Mouse (Mus musculus) macrophage (primary cell): ENCODE results near the gene Zfyve21. TPM values are rescaled to one million over a fixed set of nuclear protein-coding genes. Genes with fewer than 3 reads are reported as not detected.

Experiments
- H3K27ac ChIP-seq: fragments of 350-480 bp; formaldehyde crosslinking; 2 replicates; pipeline ENCODE4 v1.9.0; 2021
- H3K36me3 ChIP-seq: fragments of 350-480 bp; formaldehyde crosslinking; 2 replicates; pipeline ENCODE4 v1.9.0; 2021; ENCODE audit errors: inconsistent target
- H3K4me3 ChIP-seq: fragments of 350-480 bp; formaldehyde crosslinking; 2 replicates; pipeline ENCODE4 v1.9.0; 2021; ENCODE audit errors: inconsistent target
- H3K79me2 ChIP-seq: fragments of 350-480 bp; formaldehyde crosslinking; 2 replicates; pipeline ENCODE4 v1.9.0; 2021; ENCODE audit errors: inconsistent target
- WGBS: methylation state at CpG from one replicate; pipeline ENCODE4 v1.1.7; 2026; ENCODE audit warnings: inconsistent platforms; ENCODE audit not compliant: missing documents; 5-methylcytosine and 5-hydroxymethylcytosine counted together
- polyA plus RNA-seq: library from polyadenylated mRNA; stranded (reverse); fragments of 250-400 nt; gene quantifications from 3 replicates; pipeline ENCODE4 v1.2.4, GENCODE M21; 2018; ENCODE audit warnings: inconsistent platforms

Zfyve21 gene
- polyA plus RNA-seq, 1 experiment from 2014 or later, result 5.7 TPM

GRCm38 (mm10) chr12:111842565-111843433 is 28.8 kb downstream of the Zfyve21 start:
- no peak overlapping the region for H3K4me3 ChIP-seq
- H3K36me3 ChIP-seq, result peaks cover 27% of the 10 kb centered on the region
- H3K79me2 ChIP-seq, result no peaks in the 10 kb centered on the region
- peak overlapping the region; percentile 69 for H3K27ac ChIP-seq
- 78% methylated on average over 14 of the region's 15 CpGs for WGBS

GRCm38 (mm10) chr12:111843470-111843869 is 29.5 kb downstream of the Zfyve21 start:
- H3K79me2 ChIP-seq, result no peaks in the 10 kb centered on the region
- H3K27ac ChIP-seq, result peak overlapping the region; percentile 69
- no peak overlapping the region for H3K4me3 ChIP-seq
- WGBS, result 0% methylated on average over 2 of the region's 2 CpGs
- H3K36me3 ChIP-seq, result peaks cover 21% of the 10 kb centered on the region

- WGBS, result 100% methylated on average over 4 of the region's 4 CpGs
- Histone ChIP-seq H3K27ac (no peak overlapping the region), H3K79me2 (no peaks in the 10 kb centered on the region), H3K36me3 (no peaks in the 10 kb centered on the region; the same call in 1 of the 2 replicates), H3K4me3 (no peak overlapping the region)
These were observed 32.0 kb downstream of the Zfyve21 start for GRCm38 (mm10) chr12:111845953-111846352.

- no peak overlapping the region for H3K4me3 ChIP-seq
- no peak overlapping the region for H3K27ac ChIP-seq
- no peaks in the 10 kb centered on the region for H3K79me2 ChIP-seq
- 98% methylated on average over 10 of the region's 10 CpGs for WGBS
- H3K36me3 ChIP-seq, result no peaks in the 10 kb centered on the region
These were observed 32.8 kb downstream of the Zfyve21 start for GRCm38 (mm10) chr12:111846815-111847214.

GRCm38 (mm10) chr12:111848300-111848798 is 34.4 kb downstream of the Zfyve21 start:
- 80% methylated on average over 9 of the region's 9 CpGs for WGBS
- Histone ChIP-seq H3K27ac (peak overlapping the region; percentile 65), H3K79me2 (no peaks in the 10 kb centered on the region), H3K4me3 (no peak overlapping the region), H3K36me3 (no peaks in the 10 kb centered on the region)

GRCm38 (mm10) chr12:111851235-111851634 is 37.3 kb downstream of the Zfyve21 start:
- H3K4me3 ChIP-seq, result no peak overlapping the region
- no peak overlapping the region for H3K27ac ChIP-seq
- no peaks in the 10 kb centered on the region for H3K79me2 ChIP-seq
- H3K36me3 ChIP-seq, result 0 out of 2 replicates have a peak, but pooled peaks cover 4% of the 10 kb centered on the region
- WGBS, result 87% methylated on average over 2 of the region's 2 CpGs

- Histone ChIP-seq H3K79me2 (no peaks in the 10 kb centered on the region), H3K4me3 (no peak overlapping the region)
- WGBS, result 89% methylated on average over 3 of the region's 5 CpGs
These were observed 37.8 kb downstream of the Zfyve21 start for GRCm38 (mm10) chr12:111851745-111852144.

GRCm38 (mm10) chr12:111853011-111853436 is 39.1 kb downstream of the Zfyve21 start:
- Histone ChIP-seq H3K79me2 (no peaks in the 10 kb centered on the region), H3K27ac (no peak overlapping the region), H3K36me3 (0 out of 2 replicates have a peak, but pooled peaks cover 4% of the 10 kb centered on the region), H3K4me3 (no peak overlapping the region)
- WGBS, result 53% methylated on average over 10 of the region's 10 CpGs

More at GRCm38 (mm10) chr12:111851745-111852144, 37.8 kb downstream of the Zfyve21 start:
- Histone ChIP-seq H3K36me3 (0 out of 2 replicates have a peak, but pooled peaks cover 4% of the 10 kb centered on the region), H3K27ac (no peak overlapping the region)

GRCm38 (mm10) chr12:111853546-111853945 is 39.6 kb downstream of the Zfyve21 start:
- H3K79me2 ChIP-seq, result no peaks in the 10 kb centered on the region
- WGBS, result 96% methylated on average over 4 of the region's 4 CpGs
- 0 out of 2 replicates have a peak, but pooled peaks cover 4% of the 10 kb centered on the region for H3K36me3 ChIP-seq
- H3K4me3 ChIP-seq, result no peak overlapping the region
- H3K27ac ChIP-seq, result no peak overlapping the region

- WGBS, result 92% methylated on average over 2 of the region's 2 CpGs
- Histone ChIP-seq H3K27ac (no peak overlapping the region), H3K4me3 (no peak overlapping the region), H3K79me2 (no peaks in the 10 kb centered on the region), H3K36me3 (peaks cover 6% of the 10 kb centered on the region; the same call in 1 of the 2 replicates)
These were observed 41.5 kb downstream of the Zfyve21 start for GRCm38 (mm10) chr12:111855448-111855847.

- Histone ChIP-seq H3K27ac (no peak overlapping the region), H3K4me3 (no peak overlapping the region), H3K79me2 (no peaks in the 10 kb centered on the region), H3K36me3 (peaks cover 19% of the 10 kb centered on the region)
- WGBS, result 86% methylated on average over 4 of the region's 4 CpGs
These were observed 50.3 kb downstream of the Zfyve21 start for GRCm38 (mm10) chr12:111864206-111864824.

- WGBS, result 91% methylated on average over 1 of the region's 1 CpGs
- H3K36me3 ChIP-seq, result peaks cover 25% of the 10 kb centered on the region; the same call in 1 of the 2 replicates
- no peak overlapping the region for H3K4me3 ChIP-seq
- peaks cover 5% of the 10 kb centered on the region; the same call in 1 of the 2 replicates for H3K79me2 ChIP-seq
- H3K27ac ChIP-seq, result no peak overlapping the region
These were observed 55.8 kb downstream of the Zfyve21 start for GRCm38 (mm10) chr12:111869806-111870205.

- 96% methylated on average over 7 of the region's 7 CpGs for WGBS
- H3K4me3 ChIP-seq, result no peak overlapping the region
- peaks cover 25% of the 10 kb centered on the region; the same call in 1 of the 2 replicates for H3K36me3 ChIP-seq
- peaks cover 13% of the 10 kb centered on the region; the same call in 1 of the 2 replicates for H3K79me2 ChIP-seq
- no peak overlapping the region for H3K27ac ChIP-seq
These were observed 56.8 kb downstream of the Zfyve21 start for GRCm38 (mm10) chr12:111870811-111871210.

GRCm38 (mm10) chr12:111872079-111872478 is 58.1 kb downstream of the Zfyve21 start:
- Histone ChIP-seq H3K36me3 (peaks cover 19% of the 10 kb centered on the region; the same call in 1 of the 2 replicates), H3K4me3 (no peak overlapping the region), H3K27ac (no peak overlapping the region), H3K79me2 (peaks cover 20% of the 10 kb centered on the region; the same call in 1 of the 2 replicates)
- WGBS, result 83% methylated on average over 5 of the region's 5 CpGs
